8 mouse cellular contexts compared by ENCODE assay signal in the genomic region with DNA sequence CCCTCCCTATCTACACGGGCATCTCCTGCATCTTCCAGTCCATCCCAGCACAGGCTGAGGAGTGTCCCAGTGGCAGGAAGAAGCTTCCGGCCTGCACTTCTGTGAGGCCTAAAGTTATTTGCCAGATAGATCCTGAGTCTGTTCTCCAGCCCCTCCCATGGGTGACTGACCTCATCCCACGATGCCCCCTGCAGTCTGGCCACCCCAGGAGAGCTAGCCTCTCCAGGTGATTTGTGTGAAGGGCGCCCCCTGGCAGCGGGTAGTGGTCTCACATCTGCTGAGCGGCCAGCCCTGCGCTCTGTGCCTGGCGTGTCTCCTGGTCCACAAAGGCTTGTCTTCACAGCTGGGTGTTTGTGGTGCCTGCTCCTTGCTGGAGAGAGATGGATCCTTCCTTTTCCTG.
DNase-seq lines count a peak whose midpoint lies in the region; ATAC-seq and TF ChIP-seq lines count a peak whose summit lies in the region.

No protein-coding gene starts in this region.

- no peak overlapping the region for H3K4me3 ChIP-seq in forebrain, embryonic 10.5 days
- H3K4me3 ChIP-seq in forebrain, embryonic 16.5 days (replicated peaks; ENCODE audit: low read length), result no peak overlapping the region
- no peak overlapping the region for H3K4me3 ChIP-seq in bone marrow, adult 2 months (replicated peaks; ENCODE audit: control insufficient read depth, low read depth, low read length)
- H3K4me3 ChIP-seq in heart, embryonic 13.5 days, result no peak overlapping the region
- H3K4me3 ChIP-seq in midbrain, embryonic 10.5 days, result no peak overlapping the region

- TF ChIP-seq POLR2A in bone marrow, adult 2 months (IDR thresholded peaks at IDR 0.05; ENCODE audit: borderline replicate concordance, control insufficient read depth, low read depth, low read length), result peak; percentile 13; the same call in 1 of the 2 replicates

- peaks cover 26% of the 10 kb centered on the region for H3K36me3 ChIP-seq in forebrain, embryonic 10.5 days (replicated peaks)
- H3K36me3 ChIP-seq in forebrain, embryonic 16.5 days (ENCODE audit: control insufficient read depth, insufficient read depth), result no peaks in the 10 kb centered on the region
- no peaks in the 10 kb centered on the region for H3K36me3 ChIP-seq in heart, embryonic 13.5 days
- no peaks in the 10 kb centered on the region for H3K36me3 ChIP-seq in midbrain, embryonic 10.5 days

- TF ChIP-seq CTCF in bone marrow, adult 2 months (IDR thresholded peaks at IDR 0.05; ENCODE audit: control insufficient read depth, insufficient read depth, low read length), result peak; percentile 68

- H3K4me1 ChIP-seq in forebrain, embryonic 10.5 days, result peaks cover 98% of the 10 kb centered on the region
- peaks cover 59% of the 10 kb centered on the region for H3K4me1 ChIP-seq in forebrain, embryonic 16.5 days (replicated peaks; ENCODE audit: control insufficient read depth, insufficient read depth, low read length)
- H3K4me1 ChIP-seq in bone marrow, adult 2 months (ENCODE audit: control insufficient read depth, insufficient read depth, low read length), result peaks cover 9% of the 10 kb centered on the region; the same call in 1 of the 2 replicates
- H3K4me1 ChIP-seq in heart, embryonic 13.5 days, result peaks cover 100% of the 10 kb centered on the region
- peaks cover 97% of the 10 kb centered on the region for H3K4me1 ChIP-seq in midbrain, embryonic 10.5 days

- no peaks in the 10 kb centered on the region for H3K27me3 ChIP-seq in forebrain, embryonic 10.5 days (ENCODE audit: poor library complexity, severe bottlenecking)
- no peaks in the 10 kb centered on the region for H3K27me3 ChIP-seq in forebrain, embryonic 16.5 days (replicated peaks; ENCODE audit: control insufficient read depth, insufficient read depth, low read length)
- no peaks in the 10 kb centered on the region for H3K27me3 ChIP-seq in heart, embryonic 13.5 days (replicated peaks)
- no peaks in the 10 kb centered on the region for H3K27me3 ChIP-seq in midbrain, embryonic 10.5 days (ENCODE audit: low read depth, poor library complexity, severe bottlenecking)

- no peak for DNase-seq in forebrain, embryonic 10.5 days (ENCODE audit: extremely low spot score, low spot score)
- DNase-seq in kidney, postnatal 25 days, result peak; percentile 64 to 75
- DNase-seq in midbrain, embryonic 10.5 days (ENCODE audit: low spot score), result peak; percentile 50
- peak; percentile 84 for DNase-seq in thymus, postnatal 25 days
- DNase-seq in cerebellum, adult 9-11 months, result no peak

- H3K9ac ChIP-seq in forebrain, embryonic 16.5 days (replicated peaks; ENCODE audit: low read depth, low read length), result no peak overlapping the region
- H3K9ac ChIP-seq in heart, embryonic 13.5 days, result peak overlapping the region; percentile 55

- no peaks in the 10 kb centered on the region for H3K9me3 ChIP-seq in forebrain, embryonic 10.5 days
- H3K9me3 ChIP-seq in forebrain, embryonic 16.5 days (ENCODE audit: control insufficient read depth, low read length), result no peaks in the 10 kb centered on the region
- no peaks in the 10 kb centered on the region for H3K9me3 ChIP-seq in heart, embryonic 13.5 days
- no peaks in the 10 kb centered on the region for H3K9me3 ChIP-seq in midbrain, embryonic 10.5 days (replicated peaks)

- no peak for ATAC-seq in forebrain, embryonic 16.5 days
- ATAC-seq in heart, embryonic 13.5 days (ENCODE audit: extremely low read depth, insufficient number of reproducible peaks, low FRiP score, low TSS enrichment), result no peak

- no peak overlapping the region for H3K4me2 ChIP-seq in forebrain, embryonic 16.5 days (ENCODE audit: low read length)
- H3K4me2 ChIP-seq in heart, embryonic 13.5 days, result 0 out of 2 replicates have a peak overlapping the region, but pooled peaks have one; percentile 20

- H3K27ac ChIP-seq in forebrain, embryonic 10.5 days, result peak overlapping the region; percentile 63
- H3K27ac ChIP-seq in forebrain, embryonic 16.5 days (ENCODE audit: low read length), result no peak overlapping the region
- no peak overlapping the region; the same call in 1 of the 2 replicates for H3K27ac ChIP-seq in bone marrow, adult 2 months (ENCODE audit: control insufficient read depth, insufficient read depth, low read depth, low read length, poor library complexity)
- peak overlapping the region; percentile 73 for H3K27ac ChIP-seq in heart, embryonic 13.5 days (replicated peaks)
- peak overlapping the region; percentile 67 for H3K27ac ChIP-seq in midbrain, embryonic 10.5 days (replicated peaks)

- 50% methylated on average over 8 of the region's 8 CpGs for WGBS in forebrain, embryonic 10.5 days
- 45% methylated on average over 8 of the region's 8 CpGs for WGBS in forebrain, embryonic 16.5 days
- 57% methylated on average over 8 of the region's 8 CpGs for WGBS in bone marrow, adult 2 months
- 38% methylated on average over 8 of the region's 8 CpGs for WGBS in heart, embryonic 13.5 days
- 49% methylated on average over 8 of the region's 8 CpGs for WGBS in midbrain, embryonic 10.5 days

Comparison
In these comparisons a context has a peak if more than half of its experiments do, and no peak if none do; other contexts are left out.
1. H3K27ac ChIP-seq: peak in forebrain, embryonic 10.5 days (single experiment), heart, embryonic 13.5 days (single experiment) and midbrain, embryonic 10.5 days (single experiment); none in forebrain, embryonic 16.5 days (single experiment) and bone marrow, adult 2 months (single experiment).
2. DNase-seq: peak in kidney, postnatal 25 days (2 of 2), midbrain, embryonic 10.5 days (single experiment) and thymus, postnatal 25 days (single experiment); none in forebrain, embryonic 10.5 days (single experiment) and cerebellum, adult 9-11 months (single experiment).